Mouse (Mus musculus) stomach, postnatal 0 days (tissue): Measurements from ENCODE around the gene Sox5.

Experiments used
- CTCF ChIP-seq: IDR thresholded peaks from 2 replicates; pipeline ENCODE4 v1.5.1; 2016; ENCODE audit warnings: antibody characterized with exemption, low read depth, mild to moderate bottlenecking, moderate library complexity
- EP300 ChIP-seq: optimal IDR thresholded peaks from 2 replicates; pipeline ENCODE3; 2016; ENCODE audit warnings: antibody characterized with exemption

DNA sequence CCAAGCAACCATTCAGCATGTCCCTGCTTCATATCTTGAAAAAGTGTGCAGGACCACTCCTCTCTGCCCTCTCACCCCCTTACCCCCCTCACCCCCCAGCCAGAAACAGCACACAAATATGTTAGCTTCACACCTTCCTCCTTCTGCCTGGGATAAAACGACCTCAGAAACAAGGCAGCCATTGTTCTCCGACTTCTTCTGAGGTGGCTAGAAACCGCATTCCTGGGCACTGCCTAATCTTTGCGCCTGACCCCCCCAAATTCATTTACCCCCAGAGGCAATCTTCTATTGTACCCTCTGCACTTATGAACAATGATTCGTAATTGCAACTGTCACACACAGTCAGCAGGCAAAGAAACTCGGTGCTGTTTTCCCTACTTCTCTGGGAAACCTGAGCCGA, 742.6 kb downstream of the Sox5 start:
- TF ChIP-seq CTCF, result no peak
- no peak for TF ChIP-seq EP300
